Mouse (Mus musculus) fibroblast of lung, adult 2 months (primary cell): Measurements from ENCODE around the gene Eps8.

Source experiments
- DNase-seq: peaks from one replicate; pipeline ENCODE4 v3.0.0-alpha.2; 2011; ENCODE audit warnings: low read depth

The Eps8 gene

DNA sequence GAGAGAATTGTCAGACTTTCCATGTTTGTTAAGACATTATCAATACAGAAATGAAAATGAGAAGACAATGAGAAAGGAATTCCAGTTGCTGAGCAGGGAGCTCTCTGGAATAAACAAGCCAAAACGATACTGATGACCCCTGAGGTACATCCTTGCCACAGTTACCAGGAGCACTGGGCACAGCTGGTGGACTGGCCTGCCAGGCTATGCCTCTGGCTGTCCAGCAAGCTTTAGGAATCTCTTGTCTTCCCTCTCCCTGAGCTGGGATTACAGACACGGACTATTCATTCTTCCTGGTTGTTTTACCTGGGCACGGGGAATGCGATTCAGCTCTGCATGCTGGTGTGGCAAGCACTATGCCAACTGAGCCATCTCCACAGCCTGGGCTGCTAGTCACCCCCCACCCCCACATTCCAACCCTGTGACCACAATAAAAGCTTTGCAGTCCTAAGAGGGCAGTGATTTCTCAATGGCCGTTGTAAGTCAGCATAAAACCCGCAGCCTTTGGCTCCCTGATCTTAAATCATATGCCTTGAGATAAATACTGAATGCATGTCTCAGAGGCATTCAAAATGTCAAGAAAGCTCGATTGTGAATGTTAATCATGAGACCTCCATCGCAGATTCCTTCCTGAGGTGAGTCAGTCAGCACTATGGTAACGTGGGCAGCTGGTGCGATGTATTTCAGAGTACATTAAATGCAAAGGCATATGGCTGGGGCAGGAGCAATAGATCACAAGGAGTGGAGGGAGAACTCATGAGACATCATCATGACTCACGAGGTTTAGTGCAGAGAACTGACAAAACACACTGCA is 134.9 kb downstream of the Eps8 start:
- peak; percentile 25 for DNase-seq

DNA sequence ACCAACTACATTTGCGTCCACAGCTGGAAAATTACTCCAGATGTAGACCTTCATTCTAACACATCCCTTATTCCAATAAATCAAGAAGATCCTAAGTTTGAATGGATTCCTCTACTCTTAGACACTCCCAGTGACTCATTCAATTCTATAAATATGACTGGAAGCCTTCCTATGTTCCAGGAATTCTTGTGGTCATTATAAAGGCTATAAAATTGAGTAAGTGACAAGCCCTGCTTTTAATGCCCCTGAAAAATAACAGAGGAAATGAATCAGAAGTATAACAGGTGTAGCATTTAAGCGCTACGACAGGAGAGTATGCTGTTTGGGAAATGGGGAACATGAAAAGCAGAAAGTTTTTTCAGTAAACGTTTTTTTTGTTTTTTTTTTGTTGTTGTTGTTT is 139.8 kb downstream of the Eps8 start:
- no peak for DNase-seq

DNA sequence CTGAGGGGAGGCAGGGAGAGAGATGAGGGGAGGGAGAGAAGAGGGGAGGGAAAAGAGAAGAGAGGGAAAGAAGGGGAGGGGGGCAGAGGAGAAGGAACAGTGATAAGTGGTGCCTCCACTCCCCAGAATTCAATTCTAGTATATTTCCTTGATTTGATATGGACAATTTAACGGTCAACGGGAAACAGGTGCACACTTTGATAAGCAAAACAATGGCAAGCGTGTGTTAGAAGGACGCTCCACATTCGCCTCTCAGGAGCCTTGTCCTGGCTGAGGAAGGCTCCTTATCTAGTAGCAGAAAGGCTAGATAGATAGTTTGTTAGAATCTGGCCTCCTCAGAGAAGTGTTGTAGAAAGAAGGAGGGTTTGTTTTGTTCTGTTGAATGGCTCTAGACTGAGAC is 141.9 kb downstream of the Eps8 start:
- DNase-seq, result no peak

DNA sequence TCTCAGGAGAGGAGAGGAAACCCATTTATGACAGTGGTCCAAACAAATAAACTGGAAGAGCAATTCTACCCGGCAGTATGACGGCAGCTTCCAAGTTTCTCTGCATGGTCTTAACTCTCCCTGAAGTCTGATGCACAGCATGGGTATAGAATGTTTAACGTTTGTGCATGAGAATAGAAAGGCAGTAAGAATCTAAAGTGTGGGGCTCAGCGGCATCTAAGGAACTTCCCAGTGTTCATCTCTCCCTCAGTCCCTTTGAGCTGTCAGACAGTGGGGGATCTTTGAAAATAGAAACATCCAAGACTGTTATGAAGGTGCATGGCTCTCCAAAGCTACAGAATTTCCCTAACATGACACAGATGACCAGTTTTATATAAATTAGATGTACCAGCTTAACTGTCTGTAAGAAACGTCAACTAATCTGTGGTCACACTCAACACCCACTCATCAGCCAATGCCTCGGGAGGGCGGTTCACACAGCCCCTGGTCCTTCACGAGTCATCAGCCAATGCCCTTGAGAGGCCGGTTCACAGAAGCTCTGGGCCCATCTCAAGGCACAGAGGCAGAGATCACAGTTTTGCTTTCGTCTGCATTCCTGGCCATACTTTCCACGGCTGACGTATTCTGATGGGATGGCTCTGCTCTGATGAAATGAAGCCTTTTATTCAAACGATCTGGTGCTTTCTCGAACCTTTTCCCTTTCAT is 145.2 kb downstream of the Eps8 start:
- DNase-seq, result no peak

DNA sequence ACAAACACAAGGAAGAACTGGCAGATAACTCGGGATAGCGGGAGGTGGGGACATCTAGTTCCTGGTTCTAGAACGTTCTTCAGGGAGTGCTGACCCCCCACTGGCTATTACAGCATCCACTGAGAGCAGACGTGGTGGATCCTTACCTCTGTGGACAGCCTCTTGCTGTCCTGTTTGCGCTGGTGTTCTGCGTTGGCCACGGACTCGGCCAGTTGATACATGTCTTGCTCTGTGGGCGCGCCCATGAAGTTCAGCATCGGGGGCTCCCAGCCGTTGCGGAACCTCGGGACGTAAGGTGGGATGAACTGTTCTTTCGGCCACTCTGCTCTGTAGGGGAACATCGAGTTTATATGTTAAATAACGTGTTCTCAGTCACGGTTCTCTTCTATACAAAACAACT is 145.7 kb downstream of the Eps8 start:
- no peak for DNase-seq

DNA sequence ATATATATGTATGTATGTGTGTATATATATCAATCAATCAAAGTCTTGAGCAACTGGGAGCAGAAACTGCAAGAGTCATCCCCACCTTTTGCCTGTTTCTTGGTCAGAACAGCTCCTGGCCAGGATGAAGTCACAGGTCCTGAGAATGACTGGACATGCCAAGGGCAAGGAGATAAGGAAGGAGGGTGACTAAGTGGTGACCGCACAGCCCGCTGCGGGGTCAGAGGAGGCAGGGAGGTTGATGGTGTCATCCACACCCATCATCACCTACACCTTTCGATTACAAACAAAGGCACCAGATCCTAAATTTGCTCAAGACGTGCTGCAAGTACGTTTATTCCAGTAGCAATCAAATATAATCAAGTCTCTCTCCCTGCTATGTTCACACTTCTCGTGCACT is 148.1 kb downstream of the Eps8 start:
- no peak for DNase-seq

DNA sequence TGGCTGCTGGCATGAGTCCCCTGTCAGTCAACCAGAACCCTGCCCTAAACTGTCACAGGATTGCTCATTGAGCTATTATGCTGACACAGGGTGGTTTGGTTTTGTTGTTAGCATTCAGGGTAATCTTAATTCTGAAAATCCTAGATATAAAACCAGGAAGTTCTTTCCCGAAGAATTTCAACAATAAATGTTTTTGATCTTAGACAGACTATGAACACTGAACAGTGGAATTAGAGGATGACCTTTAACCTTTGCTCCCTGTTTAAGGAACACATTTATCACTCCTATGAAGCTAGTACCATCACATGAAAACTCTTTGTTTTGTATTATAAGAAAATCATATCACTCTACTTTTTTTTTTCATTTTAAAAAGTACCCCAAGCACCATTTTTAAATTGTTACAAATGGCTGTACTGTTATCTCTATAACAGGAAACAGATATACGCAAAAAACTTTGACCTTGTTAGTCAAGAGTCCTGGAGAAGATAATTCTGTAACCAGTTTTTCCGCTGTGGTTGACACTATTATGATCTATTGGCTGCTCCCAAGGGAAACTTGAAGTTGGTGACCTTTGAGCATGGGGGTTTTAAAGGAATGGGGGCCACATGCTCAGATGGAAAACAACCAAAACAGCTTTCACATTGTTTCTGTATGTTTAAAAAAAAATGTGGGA is 149.0 kb downstream of the Eps8 start:
- DNase-seq, result no peak

DNA sequence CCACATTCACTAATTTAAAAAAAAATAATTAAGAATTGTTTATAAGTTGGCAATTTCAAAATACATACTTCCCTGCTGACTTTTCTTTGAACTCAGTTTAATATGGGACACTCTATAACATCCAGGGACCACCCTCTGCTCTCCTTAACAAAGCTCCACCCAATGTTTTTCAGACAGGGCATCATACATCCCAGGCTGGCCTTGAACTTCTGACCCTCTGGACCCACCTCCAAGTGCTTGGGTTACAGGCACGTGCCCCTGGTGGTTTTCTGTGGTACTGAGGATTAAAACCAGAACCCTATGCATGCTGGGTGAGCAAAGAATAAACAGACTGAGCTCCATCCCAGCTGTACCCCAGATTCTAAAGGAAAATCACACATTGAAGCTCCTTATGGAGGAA is 150.6 kb downstream of the Eps8 start:
- no peak for DNase-seq

DNA sequence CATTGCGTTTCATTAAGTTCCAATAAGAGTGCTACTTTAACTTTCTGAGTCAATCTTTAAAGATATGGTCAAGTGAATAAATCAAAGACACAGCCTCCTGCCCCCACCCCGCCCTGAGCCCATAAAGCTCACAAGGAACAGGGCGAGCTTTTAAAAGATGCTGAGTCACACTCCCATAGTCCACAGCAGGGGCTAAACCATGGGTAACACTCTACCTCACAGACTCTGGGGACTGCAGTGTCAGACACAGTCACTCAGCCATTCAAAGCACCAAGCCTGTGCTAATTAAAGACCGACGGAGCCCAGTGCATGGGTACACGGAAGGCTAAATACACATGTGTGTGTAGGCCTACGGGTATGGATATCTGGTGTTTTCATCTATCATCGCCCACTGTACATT is 151.2 kb downstream of the Eps8 start:
- DNase-seq, result no peak

DNA sequence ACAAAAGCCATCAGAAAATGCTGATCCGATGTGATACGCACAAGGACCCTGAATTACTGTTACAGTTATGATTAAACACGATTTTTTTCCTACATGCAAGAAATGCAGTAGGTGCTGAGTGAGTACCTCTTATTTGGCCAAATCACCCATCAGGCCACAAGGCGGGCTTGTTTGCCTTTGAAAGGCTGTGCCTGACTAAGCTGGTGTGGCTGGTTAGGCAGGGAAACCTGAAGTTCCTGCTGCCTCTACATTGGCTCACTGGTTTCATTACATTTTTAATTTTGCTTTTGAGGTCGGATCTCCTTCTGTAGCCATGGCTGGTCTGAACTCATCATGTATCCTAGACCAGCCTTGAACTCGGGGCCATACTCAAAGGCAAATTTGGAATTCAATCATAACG is 151.7 kb downstream of the Eps8 start:
- no peak for DNase-seq

DNA sequence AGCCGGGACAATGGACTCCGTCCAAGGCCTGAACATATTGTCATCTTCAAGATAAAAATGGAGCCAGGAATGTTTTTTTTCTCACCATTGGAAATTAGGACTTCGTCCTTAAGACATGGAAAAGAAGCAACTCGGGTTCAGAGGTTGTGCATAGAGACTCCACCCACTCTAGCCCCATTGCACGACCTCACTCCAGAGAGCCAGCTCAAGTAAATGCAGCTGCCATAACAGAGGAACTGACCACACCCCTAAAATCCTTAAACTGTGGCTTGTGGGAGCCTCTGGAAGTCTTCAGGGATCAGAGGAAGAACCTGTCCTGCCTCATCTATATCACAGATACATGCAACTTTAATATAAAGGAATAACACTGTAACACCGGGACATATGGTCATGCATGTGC is 155.9 kb downstream of the Eps8 start:
- DNase-seq, result no peak

DNA sequence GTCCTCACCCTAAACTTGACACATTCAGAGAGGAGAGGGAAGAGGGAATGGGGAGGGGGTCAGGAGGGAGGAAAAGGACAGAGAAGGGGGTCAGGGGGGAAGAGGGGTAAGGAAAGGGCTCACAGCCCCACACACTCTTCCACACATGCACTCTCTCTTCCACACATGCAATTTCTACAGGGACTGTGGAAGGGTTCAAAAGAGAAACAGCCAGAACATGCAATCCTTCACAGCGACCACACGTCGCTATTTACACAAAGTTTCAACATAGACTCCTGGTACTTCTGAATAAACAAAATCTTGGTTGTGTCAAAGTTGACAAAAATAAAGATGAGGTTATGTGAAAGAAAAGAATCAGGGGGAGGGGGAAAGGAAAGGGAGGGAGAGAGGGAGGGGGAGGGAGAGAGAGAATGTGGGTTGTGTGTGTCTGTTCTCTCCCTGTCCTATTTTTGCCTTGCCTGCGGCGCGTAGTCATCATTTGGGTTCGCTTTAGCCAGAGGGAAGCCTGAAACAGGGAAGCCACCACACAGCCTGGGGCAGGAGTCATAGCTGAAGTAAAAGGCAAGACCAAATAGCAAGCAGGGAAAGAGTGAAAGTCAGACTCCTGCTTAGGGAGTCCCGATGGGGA is 157.4 kb downstream of the Eps8 start:
- no peak for DNase-seq

DNA sequence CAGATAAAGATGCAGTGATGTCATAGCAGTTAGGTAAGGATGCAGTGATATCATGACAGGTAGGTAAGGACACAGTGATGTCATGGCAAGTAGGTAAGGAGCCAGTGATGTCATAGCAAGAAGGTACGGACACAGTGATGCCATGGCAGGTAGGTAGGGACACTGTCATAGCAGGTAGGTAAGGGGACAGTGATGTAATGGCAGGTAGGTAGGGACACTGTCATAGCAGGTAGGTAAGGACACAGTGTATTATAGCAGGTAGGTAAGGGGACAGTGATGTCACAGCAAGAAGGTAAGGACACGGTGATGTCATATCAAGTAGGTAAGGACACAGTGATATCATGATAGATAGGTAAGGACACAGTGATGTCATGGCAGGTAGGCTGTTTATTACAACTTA is 158.1 kb downstream of the Eps8 start:
- no peak for DNase-seq

DNA sequence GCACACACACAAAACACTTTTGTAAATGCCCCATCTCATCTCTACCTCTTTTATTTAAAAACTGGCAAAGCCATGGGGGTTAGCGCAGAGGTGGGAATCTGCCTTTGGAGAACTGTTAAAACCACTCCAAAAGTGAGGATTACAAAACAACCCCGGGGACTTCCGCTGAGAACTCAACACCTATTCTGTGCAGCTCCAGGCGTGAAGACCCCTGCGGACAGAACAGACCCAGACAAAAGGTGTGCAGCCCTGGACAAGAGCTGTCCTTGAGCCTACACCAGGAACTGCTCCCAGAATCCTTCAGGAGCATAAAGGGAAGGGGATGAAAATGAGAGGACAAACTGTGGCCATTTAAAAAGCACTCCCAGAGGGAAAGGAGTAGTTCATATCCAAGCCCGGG is 159.4 kb downstream of the Eps8 start:
- DNase-seq, result no peak

DNA sequence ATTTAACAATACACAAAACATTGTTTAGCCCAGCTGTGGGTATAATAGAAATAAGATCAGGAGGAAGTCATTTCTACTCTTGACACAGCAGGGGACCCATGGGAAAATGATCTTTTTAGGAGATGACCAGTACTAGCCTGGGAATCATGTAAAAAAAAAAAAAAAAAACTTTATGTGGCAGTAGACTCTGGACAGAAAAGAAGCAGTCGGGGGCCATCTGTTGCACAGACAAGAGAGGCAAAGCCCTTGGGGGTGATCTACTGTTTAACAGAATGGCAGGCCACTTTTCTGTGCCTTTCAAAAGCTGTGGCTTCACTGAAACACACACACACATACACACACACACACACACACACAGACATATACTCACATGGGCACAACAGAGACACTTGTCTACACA is 159.9 kb downstream of the Eps8 start:
- no peak for DNase-seq

DNA sequence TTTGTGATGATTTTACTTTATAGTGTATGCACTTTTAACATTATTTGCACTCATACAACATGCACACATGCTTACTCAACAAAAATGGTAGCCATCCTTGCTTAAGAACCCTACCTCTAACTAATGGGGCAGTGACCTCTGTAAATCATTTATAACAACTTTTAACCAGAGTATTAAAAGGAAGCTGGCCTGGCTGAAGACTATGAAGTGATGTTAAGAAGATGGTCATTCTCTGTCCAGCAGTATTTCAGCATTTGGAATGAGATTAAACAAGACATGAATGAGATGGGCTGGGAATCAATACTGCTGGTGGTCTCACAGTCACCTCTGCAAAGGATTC is 160.6 kb downstream of the Eps8 start:
- DNase-seq, result no peak

DNA sequence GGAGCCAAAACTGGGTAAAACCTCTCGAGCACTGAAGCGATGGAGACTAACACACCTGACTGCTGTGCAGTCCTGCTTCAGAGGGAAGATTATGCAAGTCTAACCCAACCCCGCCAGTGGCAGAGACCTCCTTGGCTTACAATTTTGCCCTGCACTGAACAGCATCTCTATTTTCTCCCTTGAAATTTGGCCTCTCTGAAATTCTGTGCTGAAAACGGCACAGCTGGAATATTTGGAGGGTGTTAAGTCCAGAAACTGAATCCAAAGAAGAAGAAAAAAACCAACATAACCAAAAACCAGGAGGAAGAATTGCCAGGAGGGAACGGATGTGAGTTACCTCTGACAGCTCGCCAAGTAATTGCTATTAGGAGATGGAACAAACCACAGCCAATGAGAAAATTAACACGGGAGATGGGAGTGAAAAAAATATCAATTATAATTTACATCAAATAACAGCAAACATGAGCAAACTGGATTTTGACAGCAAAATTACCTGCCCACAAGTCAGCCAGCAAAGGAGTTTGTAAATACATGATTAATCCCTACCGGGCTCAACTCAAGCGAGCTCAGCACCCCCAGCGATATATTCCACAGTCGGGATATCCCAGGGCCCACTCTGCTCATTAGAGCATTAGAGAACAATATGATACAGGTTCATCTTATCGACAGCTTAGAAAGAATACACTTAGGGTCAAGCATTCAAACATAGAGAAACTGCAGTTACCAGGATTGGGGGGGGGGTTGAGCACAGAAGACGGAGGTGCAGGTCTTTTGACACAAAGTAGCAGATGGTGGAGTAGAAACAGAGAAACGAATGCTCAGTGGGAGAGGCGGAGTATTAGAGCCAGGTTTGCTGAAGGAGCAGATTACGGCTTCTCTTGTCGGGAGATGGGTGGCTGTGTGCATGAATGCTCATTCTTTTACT is 161.2 kb downstream of the Eps8 start:
- DNase-seq, result no peak

DNA sequence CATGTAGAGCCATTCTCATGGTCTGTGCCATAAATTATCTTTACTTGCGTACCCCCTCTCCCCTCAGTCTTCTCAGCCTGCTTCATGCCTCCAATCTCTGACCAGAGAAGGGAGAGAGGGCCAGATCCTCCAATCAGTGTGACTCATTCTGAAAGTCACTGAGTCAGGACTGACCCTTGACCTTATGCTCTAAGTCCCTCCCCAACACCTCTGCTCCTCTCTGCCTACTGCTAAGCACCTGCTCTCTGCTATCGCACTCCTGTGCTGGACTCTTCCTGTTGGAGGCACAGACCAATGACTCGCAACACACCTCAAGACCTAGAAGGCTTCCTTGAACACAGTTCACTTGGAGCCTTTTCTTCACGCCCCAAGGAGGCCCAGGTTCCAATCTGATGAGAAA is 162.1 kb downstream of the Eps8 start:
- no peak for DNase-seq

DNA sequence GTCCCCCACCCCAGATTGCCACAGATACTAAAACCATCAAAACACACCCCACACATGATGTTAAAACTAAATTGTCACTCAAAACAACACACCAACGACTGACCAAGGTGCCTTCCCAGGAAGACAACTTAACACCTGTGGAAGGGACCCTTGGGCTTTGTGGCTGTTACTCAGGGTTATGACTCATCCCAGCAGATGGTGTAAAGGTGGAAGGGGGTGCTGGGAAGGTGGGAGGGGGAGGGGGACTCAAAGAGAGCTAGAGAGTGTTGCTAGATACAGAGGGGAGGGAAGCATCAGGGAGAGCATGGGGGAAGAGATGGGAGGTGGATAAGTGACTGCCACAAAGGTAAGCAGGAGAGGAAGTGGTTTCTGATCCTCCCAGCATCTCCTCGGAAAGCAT is 163.0 kb downstream of the Eps8 start:
- DNase-seq, result no peak

DNA sequence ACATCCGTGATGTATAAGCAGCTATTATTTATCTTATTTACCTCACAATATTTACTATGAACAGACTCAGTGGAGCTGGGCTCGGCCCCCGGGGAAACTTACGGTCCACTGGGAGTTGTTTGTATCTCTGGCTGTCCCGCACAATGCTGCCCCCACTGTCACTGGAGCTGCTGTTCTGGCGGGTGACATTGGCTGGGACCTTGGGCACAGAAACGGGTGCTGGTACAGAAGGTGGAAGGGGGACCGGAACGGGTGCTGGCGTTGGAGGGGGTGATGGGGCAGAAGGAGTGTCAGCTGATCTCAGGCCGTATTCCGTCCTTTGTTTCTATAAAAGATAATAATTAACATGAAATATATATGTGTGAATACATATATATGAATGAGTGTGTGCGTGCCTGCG is 164.6 kb downstream of the Eps8 start:
- DNase-seq, result no peak

DNA sequence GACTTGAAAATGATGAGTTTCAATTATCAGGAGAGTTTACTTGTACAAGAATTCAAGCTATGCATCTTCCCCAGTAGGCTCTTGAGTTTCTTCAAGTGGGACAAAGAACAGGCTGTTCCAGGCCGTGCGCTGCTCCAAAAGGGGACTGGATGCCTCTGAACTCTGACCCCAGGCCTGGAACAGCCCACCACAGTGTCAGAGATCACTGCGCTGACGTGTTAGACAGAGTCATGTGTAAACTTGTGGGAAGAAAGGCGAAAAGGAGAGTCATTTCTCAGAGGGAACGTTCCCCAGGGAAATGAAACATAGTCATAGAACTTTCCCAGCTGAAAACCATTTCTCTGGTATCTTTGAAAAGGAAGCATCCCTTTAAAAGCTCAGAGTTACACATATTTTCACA is 167.2 kb downstream of the Eps8 start:
- no peak for DNase-seq

DNA sequence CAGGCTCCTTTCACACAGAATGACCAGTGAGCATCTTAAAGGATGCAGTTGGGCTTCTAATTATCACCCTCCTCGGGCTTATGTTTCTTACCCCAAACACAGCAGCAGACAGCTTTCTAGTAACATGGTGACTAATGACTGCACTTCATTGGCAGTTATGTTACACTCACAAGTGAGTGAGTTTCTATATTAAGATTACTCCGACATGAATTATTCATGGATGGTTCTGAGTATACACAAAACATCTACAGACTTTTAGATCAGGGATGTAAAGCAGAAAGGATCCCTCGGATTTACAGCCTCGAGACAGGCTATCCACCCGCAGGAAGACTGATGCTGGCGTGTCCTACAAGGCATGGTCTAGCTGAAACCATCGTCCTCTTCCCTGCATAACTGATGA is 171.8 kb downstream of the Eps8 start:
- no peak for DNase-seq
